Mouse (Mus musculus): ENCODE measurements around the gene Asb14. TPM values are rescaled to one million over a fixed set of nuclear protein-coding genes. Genes with fewer than 3 reads are reported as not detected.
"Not testable (repeated sequence)": the region's sequence is repeated elsewhere in the genome, so short reads cannot be mapped to it uniquely, and the experiment has no call there.

The Asb14 gene
- polyA plus RNA-seq, 1 experiment from 2014 or later: 0.15 TPM

DNA sequence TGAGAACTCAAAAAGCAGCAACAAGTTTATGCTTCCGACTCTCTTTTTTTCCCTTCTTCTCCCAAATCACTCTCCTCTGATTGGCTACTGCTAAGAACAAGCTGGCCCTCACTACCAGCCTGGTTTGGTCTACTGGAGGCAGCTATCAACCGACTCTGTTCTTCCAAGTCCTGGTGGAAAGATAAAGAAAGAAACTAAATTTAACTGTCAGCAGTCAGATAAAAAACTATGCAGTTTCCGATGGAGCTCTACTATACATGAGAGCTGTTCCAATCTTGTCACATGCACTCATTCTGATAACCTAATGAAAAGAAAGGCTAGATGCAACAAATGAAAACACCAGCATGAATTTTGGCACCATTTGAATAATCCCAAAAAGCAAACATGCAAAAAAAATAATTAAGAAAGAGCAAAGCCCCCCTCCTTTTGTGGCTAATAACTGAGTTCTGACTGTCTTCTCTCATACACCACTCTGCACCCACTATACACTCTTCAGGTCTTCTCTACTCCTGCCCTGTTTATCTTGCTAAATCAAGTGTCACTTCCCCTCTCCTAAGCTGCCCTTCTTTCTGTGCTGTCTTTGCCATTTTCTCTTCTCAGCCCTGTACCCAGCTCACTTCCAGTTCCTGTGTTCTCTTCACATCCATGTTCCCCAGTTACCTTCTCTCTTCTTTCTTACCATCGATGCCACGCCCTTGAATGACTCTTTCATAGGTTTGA is 29.5 kb downstream of the Asb14 start:
- Histone ChIP-seq H3K9me3 (ENCODE audit: control insufficient read depth, low read length) (no peaks in the 10 kb centered on the region), H3K9ac (ENCODE audit: low read depth, low read length) (no peak overlapping the region), H3K36me3 (ENCODE audit: control insufficient read depth, insufficient read depth, low read length) (peaks cover 39% of the 10 kb centered on the region), H3K27me3 (replicated peaks; ENCODE audit: control insufficient read depth, insufficient read depth, low read length) (no peaks in the 10 kb centered on the region), H3K4me1 (ENCODE audit: control insufficient read depth, insufficient read depth, low read depth, low read length) (no peaks in the 10 kb centered on the region), H3K27ac (ENCODE audit: low read depth, low read length) (no peak overlapping the region), H3K4me3 (ENCODE audit: low read length) (no peak overlapping the region), H3K4me2 (ENCODE audit: low read length) (no peak overlapping the region)
- no peak for ATAC-seq
- 93% methylated on average over 5 of the region's 5 CpGs for WGBS

DNA sequence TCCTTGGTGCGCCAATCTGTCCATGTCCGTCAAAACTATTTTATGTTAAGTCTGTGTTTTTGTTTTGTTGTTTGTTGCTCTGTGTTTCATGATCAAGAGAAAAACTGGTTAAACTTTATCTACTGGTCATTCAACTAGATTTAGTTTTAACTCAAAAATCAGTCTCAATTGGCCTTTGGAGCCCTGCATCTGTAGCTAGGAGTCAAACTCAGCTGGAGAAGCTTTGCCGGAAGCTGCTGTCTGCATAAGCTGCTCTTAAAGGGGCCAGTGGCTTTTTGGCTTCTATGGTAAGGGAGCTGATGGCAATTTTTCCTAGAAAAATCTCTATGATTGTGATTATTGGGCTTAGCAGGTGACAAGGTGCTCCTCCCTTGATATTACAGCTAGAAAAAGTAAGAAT is 40.5 kb downstream of the Asb14 start:
- H3K4me2 ChIP-seq (ENCODE audit: low read length): no peak overlapping the region
- H3K9ac ChIP-seq (ENCODE audit: low read depth, low read length): no peak overlapping the region
- H3K27ac ChIP-seq (ENCODE audit: low read depth, low read length): no peak overlapping the region
- no peaks in the 10 kb centered on the region for H3K9me3 ChIP-seq (ENCODE audit: control insufficient read depth, low read length)
- H3K27me3 ChIP-seq (replicated peaks; ENCODE audit: control insufficient read depth, insufficient read depth, low read length): no peaks in the 10 kb centered on the region
- 90% methylated on average over 3 of the region's 3 CpGs for WGBS
- ATAC-seq: no peak
- H3K36me3 ChIP-seq (ENCODE audit: control insufficient read depth, insufficient read depth, low read length): 0 out of 2 replicates have a peak, but pooled peaks cover 3% of the 10 kb centered on the region
- H3K4me3 ChIP-seq (ENCODE audit: low read length): no peak overlapping the region
- no peaks in the 10 kb centered on the region for H3K4me1 ChIP-seq (ENCODE audit: control insufficient read depth, insufficient read depth, low read depth, low read length)

DNA sequence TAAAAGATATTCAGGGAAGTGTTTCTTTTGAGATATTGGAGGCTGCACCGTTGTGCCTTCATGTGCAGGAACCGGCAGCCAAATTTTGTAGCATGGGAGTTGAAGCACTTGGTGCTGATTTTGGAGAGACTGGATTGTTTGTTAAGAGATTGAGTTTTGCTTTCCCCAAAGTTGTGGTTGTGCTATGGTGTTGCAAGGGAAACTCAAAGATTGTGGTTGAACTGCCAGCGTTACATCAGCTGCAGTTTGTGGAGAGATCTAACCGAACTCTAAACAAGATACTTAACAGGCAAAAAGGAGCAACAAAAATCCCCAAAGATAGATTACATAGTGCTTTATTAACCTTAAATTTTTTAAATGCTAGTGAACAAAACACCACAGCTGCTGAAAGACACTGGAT is 41.2 kb downstream of the Asb14 start:
- WGBS: 93% methylated on average over 4 of the region's 4 CpGs
- Histone ChIP-seq H3K9ac (ENCODE audit: low read depth, low read length) (no peak overlapping the region), H3K27ac (ENCODE audit: low read depth, low read length) (no peak overlapping the region), H3K27me3 (replicated peaks; ENCODE audit: control insufficient read depth, insufficient read depth, low read length) (no peaks in the 10 kb centered on the region), H3K4me3 (ENCODE audit: low read length) (no peak overlapping the region), H3K4me2 (ENCODE audit: low read length) (no peak overlapping the region), H3K36me3 (ENCODE audit: control insufficient read depth, insufficient read depth, low read length) (0 out of 2 replicates have a peak, but pooled peaks cover 2% of the 10 kb centered on the region), H3K9me3 (ENCODE audit: control insufficient read depth, low read length) (no peaks in the 10 kb centered on the region), H3K4me1 (ENCODE audit: control insufficient read depth, insufficient read depth, low read depth, low read length) (no peaks in the 10 kb centered on the region)
- ATAC-seq: no peak

DNA sequence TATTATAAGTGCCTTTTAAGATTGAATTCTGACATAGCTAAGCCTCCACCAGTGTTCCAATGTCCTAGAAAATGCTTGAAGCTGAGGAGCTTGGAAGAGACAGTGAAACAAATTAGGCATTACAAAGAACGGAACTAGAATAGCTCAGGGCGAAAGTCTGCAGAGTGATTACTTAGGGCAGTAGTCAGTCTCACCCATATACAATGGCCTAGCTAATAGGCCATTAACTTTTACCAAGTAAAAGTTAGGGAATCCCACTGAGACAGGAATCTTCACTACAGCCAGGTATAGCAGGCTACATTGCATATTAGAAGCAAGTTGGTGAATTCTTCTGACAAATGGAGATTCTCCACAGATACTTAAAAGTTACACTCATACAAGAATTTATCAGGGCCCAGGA is 61.8 kb downstream of the Asb14 start:
- not testable (repeated sequence) for H3K27me3 ChIP-seq (replicated peaks; ENCODE audit: control insufficient read depth, insufficient read depth, low read length); H3K9me3 ChIP-seq (ENCODE audit: control insufficient read depth, low read length); H3K4me3 ChIP-seq (ENCODE audit: low read length); ATAC-seq; H3K9ac ChIP-seq (ENCODE audit: low read depth, low read length); H3K36me3 ChIP-seq (ENCODE audit: control insufficient read depth, insufficient read depth, low read length); H3K27ac ChIP-seq (ENCODE audit: low read depth, low read length); H3K4me1 ChIP-seq (ENCODE audit: control insufficient read depth, insufficient read depth, low read depth, low read length); H3K4me2 ChIP-seq (ENCODE audit: low read length)
- 54% methylated on average over 2 of the region's 2 CpGs for WGBS

DNA sequence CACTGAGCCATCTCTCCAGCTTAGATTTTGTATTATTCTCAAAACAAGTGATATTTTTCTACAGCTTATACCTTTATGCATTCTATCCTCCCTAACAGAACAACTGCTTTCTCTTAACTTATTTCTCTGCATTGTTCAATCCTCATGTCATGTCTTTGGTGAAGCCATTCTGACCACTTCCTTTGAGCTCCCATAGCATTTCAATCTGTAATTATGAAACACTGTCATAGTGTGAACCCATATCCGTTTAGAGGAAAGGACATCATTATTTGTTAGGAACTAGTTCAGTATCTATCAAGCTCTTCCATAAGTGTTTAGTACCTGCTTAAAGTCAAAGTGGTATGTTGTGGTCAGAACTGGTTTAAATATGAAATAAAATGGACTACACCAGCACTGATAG is 66.2 kb downstream of the Asb14 start:
- Histone ChIP-seq H3K9me3 (ENCODE audit: control insufficient read depth, low read length) (no peaks in the 10 kb centered on the region), H3K4me3 (ENCODE audit: low read length) (no peak overlapping the region), H3K27me3 (replicated peaks; ENCODE audit: control insufficient read depth, insufficient read depth, low read length) (no peaks in the 10 kb centered on the region), H3K36me3 (ENCODE audit: control insufficient read depth, insufficient read depth, low read length) (peaks cover 8% of the 10 kb centered on the region; the same call in 1 of the 2 replicates), H3K4me2 (ENCODE audit: low read length) (no peak overlapping the region), H3K9ac (ENCODE audit: low read depth, low read length) (no peak overlapping the region), H3K4me1 (ENCODE audit: control insufficient read depth, insufficient read depth, low read depth, low read length) (no peaks in the 10 kb centered on the region), H3K27ac (ENCODE audit: low read depth, low read length) (no peak overlapping the region)
- ATAC-seq: no peak
- WGBS: 91% methylated on average over 1 of the region's 1 CpGs

Other genes starting within 250 kb of the Asb14 start
- gene Pde12, start 224.7 kb upstream of the Asb14 start, polyA plus RNA-seq (2015; fragmentation: Nextera tagmentation; extraction: Ambion mirVana): 9.9 and 11.1 TPM in 2 replicates
- 0.06 and 0.10 TPM in 2 replicates for gene Dnah12, start 201.3 kb upstream of the Asb14 start, polyA plus RNA-seq (2015; fragmentation: Nextera tagmentation; extraction: Ambion mirVana)
- gene Appl1, start 76.7 kb downstream of the Asb14 start, polyA plus RNA-seq (2015; fragmentation: Nextera tagmentation; extraction: Ambion mirVana): 41.9 and 50.7 TPM in 2 replicates
- gene Hesx1, start 99.9 kb downstream of the Asb14 start, polyA plus RNA-seq (2015; fragmentation: Nextera tagmentation; extraction: Ambion mirVana): 0.32 and 0.48 TPM in 2 replicates
- 2.5 and 2.8 TPM in 2 replicates for gene Il17rd, start 144.4 kb downstream of the Asb14 start, polyA plus RNA-seq (2015; fragmentation: Nextera tagmentation; extraction: Ambion mirVana)
- gene Arhgef3, start 220.3 kb downstream of the Asb14 start, polyA plus RNA-seq (2015; fragmentation: Nextera tagmentation; extraction: Ambion mirVana): 16.0 and 18.4 TPM in 2 replicates

Measured in hindbrain, embryonic 16.5 days (tissue).